Mouse (Mus musculus): ENCODE results near the gene Rasgrp1. TPM values are rescaled to one million over a fixed set of nuclear protein-coding genes. Genes with fewer than 3 reads are reported as not detected.

Gene Rasgrp1
- polyA plus RNA-seq, 1 experiment, result not detected

DNA sequence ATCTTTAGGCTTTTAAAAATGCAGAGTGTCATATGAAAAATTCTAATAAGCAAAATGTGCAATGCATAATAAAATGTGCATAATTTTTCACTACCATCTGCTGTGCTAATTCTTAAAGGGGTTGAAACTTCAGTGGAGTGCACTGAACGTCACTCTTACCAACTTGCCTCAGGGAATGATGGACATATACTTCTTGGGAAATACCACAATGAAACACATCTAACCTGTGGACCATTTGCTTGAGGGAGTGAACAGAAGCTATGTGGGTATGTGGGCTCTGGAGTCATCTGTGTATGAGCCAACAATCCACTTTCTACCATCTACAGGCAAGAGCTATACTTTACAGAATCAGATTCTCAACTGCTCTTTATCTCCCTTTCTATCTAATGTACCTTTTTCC lies 31.5 kb downstream of the Rasgrp1 start:
- H3K4me2 ChIP-seq (ENCODE audit: low read depth), result no peak overlapping the region
- H3K79me2 ChIP-seq (ENCODE audit: control insufficient read depth, insufficient read depth), result no peaks in the 10 kb centered on the region
- no peak overlapping the region for H3ac ChIP-seq (ENCODE audit: control insufficient read depth, insufficient read length)
- TF ChIP-seq E2F4 (IDR thresholded peaks at IDR 0.05; ENCODE audit: insufficient read depth) (no peak), MYOG (IDR thresholded peaks at IDR 0.05; ENCODE audit: control insufficient read depth in 1 of 3, insufficient read depth in 1 of 3, insufficient read length in 2 of 3, low read depth in 2 of 3) (no peak), POLR2A (IDR thresholded peaks at IDR 0.05; ENCODE audit: insufficient read length, low read depth) (no peak), MAX (IDR thresholded peaks at IDR 0.05; ENCODE audit: low read depth) (no peak), CEBPB (IDR thresholded peaks at IDR 0.05; ENCODE audit: insufficient read depth, poor library complexity, severe bottlenecking) (no peak), MYOD1 (IDR thresholded peaks at IDR 0.05; ENCODE audit: control insufficient read depth in 1 of 3, insufficient read length in 2 of 3, low read depth in 2 of 3) (no peak), POLR2AphosphoS2 (IDR thresholded peaks at IDR 0.05; ENCODE audit: insufficient read length, low read depth) (no peak), SRF (IDR thresholded peaks at IDR 0.05; ENCODE audit: control insufficient read depth, insufficient read length, low read depth) (no peak)
- H3K27me3 ChIP-seq (ENCODE audit: control insufficient read depth, insufficient read depth, insufficient read length), result peaks cover 18% of the 10 kb centered on the region
- no peak overlapping the region for H3K4me3 ChIP-seq
- H3K36me3 ChIP-seq (ENCODE audit: control insufficient read depth, insufficient read depth), result no peaks in the 10 kb centered on the region

- Histone ChIP-seq H3K27me3 (ENCODE audit: control insufficient read depth, insufficient read depth, insufficient read length) (peaks cover 21% of the 10 kb centered on the region), H3K36me3 (ENCODE audit: control insufficient read depth, insufficient read depth) (no peaks in the 10 kb centered on the region), H3K4me2 (ENCODE audit: low read depth) (no peak overlapping the region), H3ac (ENCODE audit: control insufficient read depth, insufficient read length) (no peak overlapping the region), H3K4me3 (no peak overlapping the region), H3K79me2 (ENCODE audit: control insufficient read depth, insufficient read depth) (no peaks in the 10 kb centered on the region)
- no peak for TF ChIP-seq POLR2AphosphoS2 (IDR thresholded peaks at IDR 0.05; ENCODE audit: insufficient read length, low read depth)
- TF ChIP-seq POLR2A (IDR thresholded peaks at IDR 0.05; ENCODE audit: insufficient read length, low read depth), result no peak
- no peak for TF ChIP-seq REST (IDR thresholded peaks at IDR 0.05; ENCODE audit: insufficient read depth, insufficient read length)
- TF ChIP-seq TCF12 (IDR thresholded peaks at IDR 0.05; ENCODE audit: insufficient read depth, poor library complexity, severe bottlenecking), result no peak
- TF ChIP-seq SRF (IDR thresholded peaks at IDR 0.05; ENCODE audit: control insufficient read depth, insufficient read length, low read depth), result no peak
These were observed 33.8 kb downstream of the Rasgrp1 start for GRCm38 (mm10) chr2:117309046-117309445.

- Histone ChIP-seq H3K4me3 (no peak overlapping the region), H3K79me2 (ENCODE audit: control insufficient read depth, insufficient read depth) (no peaks in the 10 kb centered on the region), H3K27me3 (ENCODE audit: control insufficient read depth, insufficient read depth, insufficient read length) (peaks cover 24% of the 10 kb centered on the region), H3ac (ENCODE audit: control insufficient read depth, insufficient read length) (no peak overlapping the region), H3K4me2 (ENCODE audit: low read depth) (no peak overlapping the region), H3K36me3 (ENCODE audit: control insufficient read depth, insufficient read depth) (no peaks in the 10 kb centered on the region)
- TF ChIP-seq POLR2A (IDR thresholded peaks at IDR 0.05; ENCODE audit: insufficient read length, low read depth), result no peak
- no peak for TF ChIP-seq TCF3 (IDR thresholded peaks at IDR 0.05; ENCODE audit: insufficient read length, low read depth)
- no peak for TF ChIP-seq MAX (IDR thresholded peaks at IDR 0.05; ENCODE audit: low read depth)
- TF ChIP-seq SRF (IDR thresholded peaks at IDR 0.05; ENCODE audit: control insufficient read depth, insufficient read length, low read depth), result no peak
- no peak for TF ChIP-seq MYOG (IDR thresholded peaks at IDR 0.05; ENCODE audit: control insufficient read depth in 1 of 3, insufficient read depth in 1 of 3, insufficient read length in 2 of 3, low read depth in 2 of 3)
- no peak for TF ChIP-seq MYOD1 (IDR thresholded peaks at IDR 0.05; ENCODE audit: control insufficient read depth in 1 of 3, insufficient read length in 2 of 3, low read depth in 2 of 3)
- TF ChIP-seq USF1 (IDR thresholded peaks at IDR 0.05; ENCODE audit: low read depth), result no peak
- no peak for TF ChIP-seq TCF12 (IDR thresholded peaks at IDR 0.05; ENCODE audit: insufficient read depth, poor library complexity, severe bottlenecking)
- no peak for TF ChIP-seq REST (IDR thresholded peaks at IDR 0.05; ENCODE audit: insufficient read depth, insufficient read length)
- no peak for TF ChIP-seq E2F4 (IDR thresholded peaks at IDR 0.05; ENCODE audit: insufficient read depth)
- TF ChIP-seq CEBPB (IDR thresholded peaks at IDR 0.05; ENCODE audit: insufficient read depth, poor library complexity, severe bottlenecking), result no peak
- no peak for TF ChIP-seq POLR2AphosphoS2 (IDR thresholded peaks at IDR 0.05; ENCODE audit: insufficient read length, low read depth)
These were observed 34.8 kb downstream of the Rasgrp1 start for GRCm38 (mm10) chr2:117307959-117308358.

- Histone ChIP-seq H3K36me3 (ENCODE audit: control insufficient read depth, insufficient read depth) (no peaks in the 10 kb centered on the region), H3ac (ENCODE audit: control insufficient read depth, insufficient read length) (no peak overlapping the region), H3K4me3 (no peak overlapping the region), H3K79me2 (ENCODE audit: control insufficient read depth, insufficient read depth) (no peaks in the 10 kb centered on the region), H3K4me2 (ENCODE audit: low read depth) (no peak overlapping the region), H3K27me3 (ENCODE audit: control insufficient read depth, insufficient read depth, insufficient read length) (peaks cover 20% of the 10 kb centered on the region)
- TF ChIP-seq MYOD1 (IDR thresholded peaks at IDR 0.05; ENCODE audit: control insufficient read depth in 1 of 3, insufficient read length in 2 of 3, low read depth in 2 of 3), result no peak
These were observed 37.9 kb downstream of the Rasgrp1 start for GRCm38 (mm10) chr2:117304941-117305340.

GRCm38 (mm10) chr2:117303391-117304350 lies 39.1 kb downstream of the Rasgrp1 start:
- H3ac ChIP-seq (ENCODE audit: control insufficient read depth, insufficient read length), result no peak overlapping the region
- H3K27me3 ChIP-seq (ENCODE audit: control insufficient read depth, insufficient read depth, insufficient read length), result peaks cover 20% of the 10 kb centered on the region
- no peak overlapping the region for H3K4me3 ChIP-seq
- no peaks in the 10 kb centered on the region for H3K36me3 ChIP-seq (ENCODE audit: control insufficient read depth, insufficient read depth)
- H3K79me2 ChIP-seq (ENCODE audit: control insufficient read depth, insufficient read depth), result no peaks in the 10 kb centered on the region
- TF ChIP-seq MYOD1 (IDR thresholded peaks at IDR 0.05; ENCODE audit: control insufficient read depth in 1 of 3, insufficient read length in 2 of 3, low read depth in 2 of 3) (peak in 1 of 3 experiments; percentile 14), SRF (IDR thresholded peaks at IDR 0.05; ENCODE audit: control insufficient read depth, insufficient read length, low read depth) (no peak)
- no peak overlapping the region for H3K4me2 ChIP-seq (ENCODE audit: low read depth)

Data from myocyte (in vitro differentiated cells).